Mouse (Mus musculus): ENCODE measurements around the gene Tmem63a.
A peak's percentile ranks its signal among the peaks of the same experiment; 100 is the strongest.
"Not testable (repeated sequence)": the region's sequence is repeated elsewhere in the genome, so short reads cannot be mapped to it uniquely, and the experiment has no call there.

DNA sequence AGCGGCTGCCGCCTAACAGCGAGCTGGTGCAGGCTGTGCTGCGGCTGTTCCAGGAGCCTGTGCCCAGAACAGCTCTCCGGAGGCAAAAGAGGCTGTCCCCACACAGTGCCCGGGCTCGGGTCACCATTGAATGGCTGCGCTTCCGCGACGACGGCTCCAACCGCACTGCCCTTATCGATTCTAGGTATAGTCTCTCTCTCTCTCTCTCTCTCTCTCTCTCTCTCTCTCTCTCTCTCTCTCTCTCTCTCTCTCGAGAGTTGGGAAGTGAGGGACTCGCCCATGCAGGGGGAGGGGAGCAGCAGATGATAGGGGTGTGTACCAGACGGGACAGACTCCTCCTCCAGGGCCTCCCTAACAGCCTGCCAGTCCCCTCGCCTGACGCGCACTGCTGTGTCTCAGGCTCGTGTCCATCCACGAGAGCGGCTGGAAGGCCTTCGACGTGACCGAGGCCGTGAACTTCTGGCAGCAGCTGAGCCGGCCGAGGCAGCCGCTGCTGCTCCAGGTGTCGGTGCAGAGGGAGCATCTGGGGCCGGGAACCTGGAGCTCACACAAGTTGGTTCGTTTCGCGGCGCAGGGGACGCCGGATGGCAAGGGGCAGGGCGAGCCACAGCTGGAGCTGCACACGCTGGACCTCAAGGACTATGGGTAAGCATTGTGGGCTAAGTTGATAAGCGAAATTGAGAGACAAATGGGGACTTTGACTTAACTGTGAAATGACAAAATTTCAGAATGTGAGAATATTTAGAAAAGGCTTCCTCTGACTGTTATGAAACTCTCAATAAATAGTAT is 5.3 kb upstream of the Tmem63a start:
- TF ChIP-seq CTCF (IDR thresholded peaks at IDR 0.05; ENCODE audit: low read depth, low read length); POLR2A (IDR thresholded peaks at IDR 0.05; ENCODE audit: insufficient read depth, low read length): not testable (repeated sequence)
- 0 out of 2 replicates have a peak, but pooled peaks have one; percentile 3 for TF ChIP-seq EP300 (IDR thresholded peaks at IDR 0.05; ENCODE audit: insufficient read depth, low read depth, low read length)
